Mouse (Mus musculus) brain, embryonic 14.5 days (tissue): ENCODE measurements around the gene Spesp1.

Experiments
- CTCF ChIP-seq: fragments of 200-500 bp; IDR thresholded peaks from 2 replicates; pipeline ENCODE4 v1.5.1; 2012; ENCODE audit warnings: inconsistent platforms, mild to moderate bottlenecking, moderate library complexity, borderline replicate concordance; ENCODE audit not compliant: insufficient read depth, insufficient read length; ENCODE audit errors: extremely low read depth
- POLR2A ChIP-seq: fragments of 200-500 bp; IDR thresholded peaks from 2 replicates; pipeline ENCODE4 v1.6.1; 2012; ENCODE audit warnings: mild to moderate bottlenecking, inconsistent platforms, borderline replicate concordance; ENCODE audit not compliant: poor library complexity, insufficient read depth, insufficient read length, severe bottlenecking; ENCODE audit errors: extremely low read depth

GRCm38 (mm10) chr9:62269161-62269560, 12.8 kb downstream of the Spesp1 start:
- no peak for TF ChIP-seq CTCF
- TF ChIP-seq POLR2A = no peak
